Mouse (Mus musculus) embryonic fibroblast, embryonic 13.5 days (primary cell): ENCODE results near the gene Gm21969.

Experiments used
- CTCF ChIP-seq: IDR thresholded peaks from 2 replicates; pipeline ENCODE4 v1.5.1; 2011; ENCODE audit warnings: mild to moderate bottlenecking, control low read depth, low read length, moderate library complexity, borderline replicate concordance; ENCODE audit not compliant: insufficient read depth
- POLR2A ChIP-seq: IDR thresholded peaks from 2 replicates; pipeline ENCODE4 v1.6.1; 2011; ENCODE audit warnings: low read depth, mild to moderate bottlenecking, control low read depth, low read length, moderate library complexity

DNA sequence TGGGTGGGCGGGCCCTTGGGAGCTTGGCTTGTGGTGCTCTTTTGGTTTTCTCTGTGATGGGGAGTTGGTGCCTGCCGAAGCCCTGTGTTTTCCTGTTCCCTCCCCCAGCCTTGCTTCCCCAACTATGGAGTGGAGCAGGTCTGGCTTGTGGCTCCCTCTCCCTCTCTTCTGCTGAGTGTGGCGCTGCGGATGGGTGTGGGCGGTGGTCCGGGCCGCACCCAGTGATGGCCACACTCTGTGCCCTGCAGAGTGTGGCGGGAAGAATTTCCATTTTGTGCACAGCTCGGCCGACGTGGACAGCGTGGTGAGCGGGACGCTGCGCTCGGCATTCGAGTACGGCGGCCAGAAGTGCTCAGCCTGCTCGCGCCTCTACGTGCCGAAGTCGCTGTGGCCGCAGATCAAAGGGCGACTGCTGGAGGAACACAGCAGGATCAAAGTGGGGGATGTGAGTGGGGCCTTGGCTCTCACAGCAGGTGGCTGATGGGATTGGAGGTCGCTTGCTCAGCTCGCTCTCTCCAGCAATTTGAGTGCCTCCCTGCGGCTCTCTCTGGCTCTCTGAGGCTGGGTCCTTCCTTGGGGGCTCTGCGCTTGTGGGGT is 38.9 kb downstream of the Gm21969 start:
- no peak for TF ChIP-seq CTCF
- no peak for TF ChIP-seq POLR2A
